Mouse (Mus musculus): Measurements from ENCODE around the gene Zfp143.

DNA sequence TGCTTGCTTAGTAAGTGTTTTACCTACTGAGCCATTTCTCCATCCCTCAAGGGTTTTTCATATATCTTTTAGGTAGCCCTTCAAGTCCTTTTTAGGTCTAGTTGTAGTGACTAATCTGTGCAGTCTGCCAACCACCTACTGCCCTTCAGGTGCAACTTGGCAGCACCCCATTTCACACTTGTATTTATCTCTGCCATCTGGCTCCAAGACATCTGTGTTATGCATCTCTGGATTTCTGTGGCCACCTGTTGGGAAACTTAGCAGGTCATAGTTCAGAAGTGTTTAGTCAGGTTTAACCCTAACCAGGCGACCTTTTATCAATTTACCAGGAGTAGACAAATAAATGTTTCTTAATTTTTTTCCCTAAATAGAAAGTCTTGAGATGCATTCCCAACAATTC, 49.6 kb upstream of the Zfp143 start:
- TF ChIP-seq EP300 (IDR thresholded peaks at IDR 0.05; ENCODE audit: low read depth) = no peak
- TF ChIP-seq CTCF (IDR thresholded peaks at IDR 0.05; ENCODE audit: low read depth) = no peak
